Mouse (Mus musculus) G1E (cell line): ENCODE measurements around the gene Rbm28.

ENCODE experiments used
- CTCF ChIP-seq: IDR thresholded peaks from 2 replicates; pipeline ENCODE4 v1.5.1; 2012; ENCODE audit warnings: low read depth, low read length, inconsistent platforms, mixed read lengths
- GATA1 ChIP-seq: IDR thresholded peaks from 2 replicates; pipeline ENCODE4 v1.6.1; 2012; ENCODE audit warnings: borderline replicate concordance, low read length, inconsistent platforms, mixed read lengths
- GATA2 ChIP-seq: IDR thresholded peaks from 2 replicates; pipeline ENCODE4 v1.6.1; 2012; ENCODE audit warnings: low read depth, low read length, inconsistent platforms, borderline replicate concordance
- POLR2AphosphoS5 ChIP-seq: IDR thresholded peaks from 2 replicates; pipeline ENCODE4 v1.6.1; 2012; ENCODE audit warnings: low read depth, low read length, inconsistent platforms; ENCODE audit not compliant: insufficient replicate concordance
- TAL1 ChIP-seq: conservative IDR thresholded peaks from 2 replicates; pipeline ENCODE4 v1.6.1; 2012; ENCODE audit warnings: low read depth, low read length, inconsistent platforms, mixed read lengths

- no peak for TF ChIP-seq CTCF
- no peak for TF ChIP-seq GATA1
- no peak for TF ChIP-seq TAL1
- TF ChIP-seq POLR2AphosphoS5, result no peak
- TF ChIP-seq GATA2, result no peak
These were observed 85.5 kb downstream of the Rbm28 start for GRCm38 (mm10) chr6:29079291-29079690.
